Mouse (Mus musculus) cerebellum, postnatal 25 days (tissue): ENCODE measurements at regions not wholly inside any gene's neighbourhood (a gene's known extent, or its start where the extent isn't known, plus 50 kb on each side); places are given as distances from the start of the nearest gene placed in this dataset.

Experiments used
- DNase-seq, 2 experiments: peaks; one replicate each; pipeline ENCODE4 v3.0.0; 2021; ENCODE audit warnings: mixed read lengths in 2 of 2

DNA sequence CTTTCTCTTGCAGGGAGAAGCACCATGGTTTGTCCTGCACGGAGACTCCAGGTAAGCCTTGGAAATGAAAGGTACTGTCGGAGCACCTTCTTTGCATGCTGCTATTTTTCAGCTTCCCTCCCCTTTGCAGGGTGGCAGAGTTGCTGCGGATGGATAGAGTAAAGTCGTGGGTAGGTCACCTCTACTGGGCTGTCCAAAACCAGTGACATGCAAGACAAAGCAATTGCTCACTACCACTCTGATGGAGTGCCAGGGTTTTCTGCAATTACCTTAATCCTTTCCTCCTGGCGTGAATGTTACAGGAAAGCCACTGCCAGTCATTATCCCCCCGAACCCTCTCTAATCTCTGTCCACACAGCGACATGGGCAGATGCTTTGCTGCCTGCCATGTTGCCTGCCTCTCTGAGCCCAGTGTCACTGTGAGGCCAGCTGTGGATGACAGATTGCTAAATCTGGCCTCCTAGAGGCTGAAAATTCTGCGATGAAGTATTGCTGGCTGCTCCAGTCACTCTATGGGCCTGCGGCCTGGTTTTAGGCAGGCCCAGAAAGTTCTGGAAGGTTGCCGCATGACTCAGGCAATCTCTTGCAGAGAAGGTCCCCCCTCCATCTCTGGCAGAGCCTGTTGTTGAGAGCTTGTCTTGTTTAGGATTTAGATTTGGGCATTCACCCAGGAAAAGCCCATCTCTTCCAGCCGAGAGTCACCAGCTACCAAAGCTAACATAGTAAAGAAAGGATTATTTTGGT lies 54.1 kb upstream of the Sod3 start:
- peak; percentile 34 to 71 for DNase-seq

- DNase-seq = no peak
Observed at GRCm38 (mm10) chr5:52296303-52296702, 67.3 kb upstream of the Sod3 start.

DNA sequence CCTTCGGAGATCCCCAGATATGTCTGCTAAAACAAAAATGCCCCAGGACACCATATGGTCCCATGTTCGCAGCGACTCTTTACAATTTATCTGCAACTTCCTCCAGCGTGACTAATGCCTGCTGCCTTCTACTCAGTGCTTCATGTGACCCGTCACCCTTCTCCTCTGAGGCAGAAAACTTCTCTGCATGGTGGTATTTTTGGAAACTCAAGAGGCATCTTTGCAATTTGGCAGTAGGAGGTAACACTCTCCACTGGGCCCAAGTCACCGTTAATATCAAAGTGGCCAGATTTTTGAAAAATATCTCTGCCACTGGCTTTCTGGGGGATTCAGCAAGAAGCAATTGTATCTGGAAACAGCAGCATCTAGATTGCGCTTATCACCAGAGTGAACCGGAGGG lies 69.1 kb upstream of the Sod3 start:
- no peak for DNase-seq

- no peak for DNase-seq
Observed at GRCm38 (mm10) chr5:52288319-52288718, 75.3 kb upstream of the Sod3 start.

DNA sequence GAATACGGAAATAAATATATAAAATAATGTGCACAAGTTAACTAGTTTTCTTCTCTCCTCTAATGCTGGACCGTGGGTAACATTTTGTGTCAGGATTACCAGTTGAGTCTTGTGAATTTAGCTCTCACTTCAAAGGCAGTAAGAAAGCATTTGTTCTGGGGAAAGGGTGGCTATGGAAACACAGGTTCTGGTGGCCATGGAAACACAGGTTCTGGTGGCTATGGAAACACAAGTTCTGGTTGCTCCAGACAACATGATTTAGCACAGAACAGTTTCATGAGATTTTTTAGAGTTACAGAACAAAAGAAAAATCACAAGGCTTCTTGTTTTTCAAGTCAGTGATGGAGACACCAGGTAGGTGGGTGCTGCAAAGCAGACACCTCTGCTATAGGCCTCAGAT lies 82.7 kb upstream of the Sod3 start:
- no peak for DNase-seq

- DNase-seq = no peak
Observed at GRCm38 (mm10) chr5:52278111-52278510, 85.5 kb upstream of the Sod3 start.

- DNase-seq = no peak
Observed at GRCm38 (mm10) chr5:52263214-52263613, 72.9 kb upstream of the Dhx15 start.

GRCm38 (mm10) chr5:52258075-52258474 lies 67.8 kb upstream of the Dhx15 start:
- DNase-seq = no peak

- DNase-seq = no peak
Observed at GRCm38 (mm10) chr5:52254602-52255071, 64.3 kb upstream of the Dhx15 start.

DNA sequence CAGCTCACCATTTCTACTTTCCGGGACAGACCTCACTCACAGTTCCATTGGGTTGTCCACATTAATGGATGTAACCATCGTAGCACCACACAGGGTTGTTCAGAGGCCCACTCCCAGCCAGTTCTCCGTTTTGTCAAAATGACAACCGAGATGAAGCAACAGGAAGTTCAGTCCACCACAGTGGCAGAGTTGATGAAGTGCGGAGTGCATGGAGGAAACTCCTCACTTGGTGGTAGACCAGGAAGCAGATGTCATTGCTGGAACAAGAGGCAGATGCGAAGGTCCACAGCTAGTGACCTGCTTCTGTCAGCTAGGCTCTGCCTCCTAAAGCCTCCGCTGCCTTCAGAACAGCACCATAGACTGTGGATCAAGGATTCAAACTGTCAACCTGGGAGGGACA lies 59.5 kb upstream of the Dhx15 start:
- DNase-seq = no peak

- no peak for DNase-seq
Observed at GRCm38 (mm10) chr5:52243931-52244330, 53.6 kb upstream of the Dhx15 start.

- DNase-seq = no peak
Observed at GRCm38 (mm10) chr5:52242414-52242813, 52.1 kb upstream of the Dhx15 start.

DNA sequence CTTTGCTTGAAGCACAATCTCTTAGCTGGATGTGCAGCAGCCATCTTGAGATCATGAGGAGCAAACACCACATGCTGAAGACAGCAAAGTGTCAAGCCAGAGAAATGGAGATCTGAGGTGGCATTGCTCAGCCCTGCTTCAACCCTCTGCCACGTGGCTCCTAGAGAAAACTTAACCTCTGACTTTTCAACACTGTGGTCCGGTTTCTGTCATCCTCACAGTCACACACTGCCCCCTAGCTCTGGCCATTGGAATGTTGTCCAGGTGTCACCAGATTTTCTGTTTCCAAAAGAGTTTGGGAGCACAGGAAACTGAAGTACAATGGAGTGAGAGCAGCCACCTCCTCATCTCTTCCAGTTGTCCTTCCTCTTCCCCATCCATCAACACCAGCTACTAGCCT lies 50.2 kb upstream of the Dhx15 start:
- DNase-seq = peak in 1 of 2 experiments; percentile 26
